Mouse (Mus musculus) heart, postnatal 10 days (tissue): Measurements from ENCODE around the gene Cdh4. TPM values are rescaled to one million over a fixed set of nuclear protein-coding genes. Genes with fewer than 3 reads are reported as not detected.

ENCODE experiments used
- DNase-seq, 2 experiments: peaks; one replicate each; pipeline ENCODE4 v3.0.0; 2021
- intact Hi-C: fragments of 180-260 bp; cut with DNase I; formaldehyde crosslinking; loops from one replicate; pipeline ENCODE4 v1.15.1; 2025
- total RNA-seq, 2 experiments: library from RNA; stranded (reverse); gene quantifications; 2 replicates each; pipeline ENCODE4 v1.2.3; 2021

Gene Cdh4
- total RNA-seq, 2 experiments from 2014 or later = 0.99 to 1.7 TPM

GRCm38 (mm10) chr2:179459606-179460005, 17.4 kb downstream of the Cdh4 start:
- intact Hi-C loops = no loop called here

DNA sequence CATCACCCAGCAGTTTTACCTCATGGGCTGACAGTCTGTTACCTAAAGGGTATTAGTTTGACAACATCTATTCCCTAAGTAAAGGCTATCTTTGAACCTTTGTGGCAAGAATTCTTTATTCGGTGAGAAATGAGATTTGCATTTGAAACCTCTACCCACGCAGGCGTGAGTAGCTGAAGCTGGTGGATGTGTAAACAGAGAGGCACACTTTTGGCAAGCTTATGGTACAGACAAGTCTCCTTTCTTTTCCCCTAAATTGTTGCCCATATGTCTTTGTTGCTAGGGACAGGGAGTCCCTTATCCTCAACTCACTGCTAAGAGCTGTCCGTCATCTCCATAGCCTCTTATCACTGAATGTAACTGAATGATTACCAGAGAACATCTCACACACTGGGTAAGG, 21.3 kb downstream of the Cdh4 start:
- intact Hi-C loops = no loop called here
- no peak for DNase-seq

More at GRCm38 (mm10) chr2:179459606-179460005, 17.4 kb downstream of the Cdh4 start:
- no peak for DNase-seq

DNA sequence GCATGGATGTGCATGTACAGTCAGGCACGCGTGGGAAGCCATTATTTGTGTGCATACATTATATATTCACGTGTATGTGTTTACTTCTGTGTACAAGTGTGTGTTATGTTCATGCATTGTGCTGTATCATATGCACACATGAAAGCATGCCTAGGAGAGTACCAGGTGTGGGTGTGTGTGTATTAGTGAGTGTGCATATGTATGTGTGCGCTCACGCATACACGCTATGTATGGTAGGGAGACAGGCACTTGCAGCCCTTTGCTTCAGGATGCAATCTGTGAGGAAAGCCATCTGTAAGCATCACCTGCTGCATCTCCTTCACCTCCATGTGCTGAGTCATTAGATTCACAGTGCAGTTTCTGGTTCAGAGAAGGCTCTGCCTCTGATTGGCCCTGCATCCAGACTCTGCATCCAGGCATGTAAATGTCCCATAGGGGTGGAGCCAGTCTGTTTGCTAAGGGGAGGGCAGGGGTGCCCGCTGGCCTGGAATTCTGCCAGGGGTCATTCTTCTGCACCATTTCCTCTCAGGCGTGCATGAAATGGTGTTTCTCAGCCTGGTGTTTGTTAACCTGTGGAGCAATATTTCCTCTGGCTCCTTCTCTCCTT, 25.7 kb downstream of the Cdh4 start:
- DNase-seq = no peak
- intact Hi-C loops = no loop called here

DNA sequence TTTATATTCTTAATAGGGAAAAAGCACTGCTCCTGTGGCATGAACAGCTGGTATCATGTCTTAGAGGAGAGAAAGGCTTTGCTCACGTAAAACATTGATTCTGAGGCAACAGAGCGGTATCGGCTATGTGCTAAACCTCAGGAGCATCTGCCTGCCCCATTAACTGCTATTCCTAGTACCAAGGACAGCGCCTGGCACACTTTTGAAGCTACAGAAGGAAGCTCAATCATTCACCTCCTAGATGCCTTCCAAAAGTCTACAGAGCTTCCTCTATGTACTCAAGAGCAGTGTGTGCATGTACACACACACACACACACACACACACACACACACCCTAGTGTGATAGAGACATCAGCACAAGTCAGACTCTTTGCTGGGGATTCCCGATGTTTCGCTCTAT, 34.4 kb downstream of the Cdh4 start:
- no peak for DNase-seq
- intact Hi-C loops = no loop called here

- intact Hi-C loops = no loop called here
- no peak for DNase-seq
Measured at GRCm38 (mm10) chr2:179480800-179481200, 38.6 kb downstream of the Cdh4 start.

DNA sequence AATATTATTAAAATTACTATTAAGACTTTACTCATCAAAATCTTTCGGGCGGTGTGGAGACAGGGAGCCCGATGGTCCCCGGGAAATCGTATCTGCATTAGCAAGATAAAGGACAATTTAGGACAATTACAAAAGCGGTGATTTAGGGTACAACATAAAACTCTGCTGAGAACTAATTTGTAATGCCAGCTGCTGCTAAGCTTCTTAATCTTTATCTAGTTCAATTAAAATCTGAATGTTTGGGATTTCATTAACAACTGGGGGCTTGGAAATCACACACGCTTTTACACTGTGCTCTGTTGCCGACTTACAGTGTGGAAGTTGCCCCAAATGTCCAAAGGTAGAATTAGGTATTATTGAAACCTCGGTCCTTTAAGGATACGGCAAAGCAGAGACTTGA, 39.1 kb downstream of the Cdh4 start:
- no peak for DNase-seq
- intact Hi-C loops = no loop called here

DNA sequence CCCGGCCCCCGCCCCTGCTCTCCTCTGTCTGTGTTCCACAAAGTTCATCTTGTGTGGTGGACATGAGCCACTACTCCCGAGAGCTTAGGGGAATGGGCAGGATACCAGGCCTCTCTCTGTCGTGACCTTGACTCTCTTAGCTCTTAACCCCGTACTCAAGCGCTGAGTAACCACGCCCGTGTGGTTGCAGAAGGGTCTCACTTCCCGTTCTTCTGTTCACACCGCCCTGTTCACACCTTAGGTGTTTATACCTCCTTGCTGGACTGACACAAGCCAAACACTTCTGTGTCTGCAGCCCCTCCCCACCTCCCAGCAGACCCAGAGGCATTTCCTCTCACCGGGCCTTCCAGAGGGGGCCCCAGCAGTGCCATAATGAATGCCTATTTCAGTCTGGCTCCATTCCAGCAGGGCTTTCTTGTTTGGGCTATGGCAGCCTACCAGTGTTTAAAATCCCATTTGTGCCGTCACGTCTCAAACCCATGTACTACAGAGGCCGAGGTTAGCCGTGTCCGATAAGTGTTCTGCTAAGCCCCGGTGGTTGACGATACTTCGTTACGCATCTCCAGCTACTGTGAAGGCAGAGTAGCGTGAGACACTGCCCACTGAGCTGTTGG, 46.4 kb downstream of the Cdh4 start:
- DNase-seq = no peak
- intact Hi-C loops = no loop called here

- no peak for DNase-seq
- intact Hi-C loops = no loop called here
Measured at GRCm38 (mm10) chr2:179491891-179492290, 49.7 kb downstream of the Cdh4 start.

- no peak for DNase-seq
Measured at GRCm38 (mm10) chr2:179494276-179494675, 52.0 kb downstream of the Cdh4 start.

GRCm38 (mm10) chr2:179510439-179510838, 68.2 kb downstream of the Cdh4 start:
- no peak for DNase-seq
- intact Hi-C loops = no loop called here

More at GRCm38 (mm10) chr2:179494276-179494675, 52.0 kb downstream of the Cdh4 start:
- intact Hi-C loops = no loop called here

GRCm38 (mm10) chr2:179516559-179516958, 74.3 kb downstream of the Cdh4 start:
- DNase-seq = no peak
- intact Hi-C loops = no loop called here

- intact Hi-C loops = no loop called here
- DNase-seq = no peak
Measured at GRCm38 (mm10) chr2:179518456-179519032, 76.3 kb downstream of the Cdh4 start.

GRCm38 (mm10) chr2:179519161-179519560, 76.9 kb downstream of the Cdh4 start:
- intact Hi-C loops = no loop called here
- no peak for DNase-seq

DNA sequence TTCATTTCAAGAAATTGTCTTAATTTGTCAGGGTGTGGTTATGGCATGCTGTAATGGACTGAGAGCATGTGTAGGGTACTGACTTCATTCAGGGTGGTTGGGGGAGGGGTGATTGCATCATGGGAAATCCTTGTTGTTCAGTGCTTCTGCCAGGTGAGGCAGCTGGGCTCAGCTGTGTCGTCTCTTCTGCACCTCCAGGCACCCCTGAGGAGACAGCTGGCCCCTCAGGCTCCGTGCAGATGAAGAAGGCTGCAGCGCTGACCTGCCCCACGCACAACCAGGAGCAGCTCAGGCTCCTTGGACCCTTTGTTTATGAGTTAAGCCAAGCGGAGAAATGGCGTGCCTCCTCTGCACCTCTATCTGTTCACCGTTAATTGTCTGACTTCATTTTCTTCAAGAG, 77.7 kb downstream of the Cdh4 start:
- DNase-seq = peak in 1 of 2 experiments; percentile 3
- intact Hi-C loops = no loop called here

- intact Hi-C loops = no loop called here
- DNase-seq = no peak
Measured at GRCm38 (mm10) chr2:179520941-179521340, 78.7 kb downstream of the Cdh4 start.

GRCm38 (mm10) chr2:179521444-179521843, 79.2 kb downstream of the Cdh4 start:
- intact Hi-C loops = no loop called here
- DNase-seq = no peak

- intact Hi-C loops = no loop called here
- no peak for DNase-seq
Measured at GRCm38 (mm10) chr2:179522141-179522540, 79.9 kb downstream of the Cdh4 start.

DNA sequence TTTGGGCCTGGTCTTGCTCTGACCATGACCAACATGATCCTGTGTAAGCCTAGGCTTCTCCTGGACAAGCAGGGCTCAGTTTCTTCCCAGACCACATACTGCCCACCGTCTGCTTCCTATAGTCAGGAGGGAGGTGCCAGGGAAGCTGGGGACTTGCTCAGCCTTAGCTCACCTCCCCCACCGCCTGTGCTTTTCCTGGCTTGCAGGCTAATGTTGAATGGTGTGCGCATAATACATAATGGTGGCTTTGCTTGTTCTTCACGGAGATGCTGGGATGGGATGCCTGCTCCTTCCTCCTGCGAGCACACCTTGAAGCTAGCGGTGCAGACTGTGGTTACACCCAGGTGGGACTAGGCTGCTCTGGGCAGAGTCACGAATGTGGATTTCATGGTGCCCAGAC, 84.7 kb downstream of the Cdh4 start:
- intact Hi-C loops = no loop called here
- DNase-seq = no peak

- intact Hi-C loops = no loop called here
Measured at GRCm38 (mm10) chr2:179530436-179531040, 88.3 kb downstream of the Cdh4 start.

DNA sequence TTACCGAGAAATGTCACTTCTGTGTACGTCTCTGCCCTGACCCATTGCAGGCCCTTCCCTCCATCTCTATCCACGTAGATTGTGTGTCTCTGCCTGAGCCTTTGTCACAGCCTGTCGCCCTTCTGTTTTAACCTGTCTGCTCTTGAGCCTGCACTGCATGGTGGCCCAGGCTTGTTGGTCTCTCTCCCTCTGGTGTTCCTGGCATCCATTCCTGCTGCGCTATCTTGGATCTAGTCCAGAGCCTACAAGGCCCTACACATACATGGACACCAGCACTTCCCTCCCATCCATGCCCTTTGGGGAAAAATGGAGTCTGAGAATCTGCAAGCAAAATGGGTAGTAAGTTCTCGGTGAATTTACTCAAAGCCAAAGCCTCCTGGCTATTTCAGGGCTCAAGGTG, 91.0 kb downstream of the Cdh4 start:
- intact Hi-C loops = no loop called here
- no peak for DNase-seq

More at GRCm38 (mm10) chr2:179530436-179531040, 88.3 kb downstream of the Cdh4 start:
- no peak for DNase-seq

GRCm38 (mm10) chr2:179533881-179534280, 91.7 kb downstream of the Cdh4 start:
- intact Hi-C loops = no loop called here
- no peak for DNase-seq

DNA sequence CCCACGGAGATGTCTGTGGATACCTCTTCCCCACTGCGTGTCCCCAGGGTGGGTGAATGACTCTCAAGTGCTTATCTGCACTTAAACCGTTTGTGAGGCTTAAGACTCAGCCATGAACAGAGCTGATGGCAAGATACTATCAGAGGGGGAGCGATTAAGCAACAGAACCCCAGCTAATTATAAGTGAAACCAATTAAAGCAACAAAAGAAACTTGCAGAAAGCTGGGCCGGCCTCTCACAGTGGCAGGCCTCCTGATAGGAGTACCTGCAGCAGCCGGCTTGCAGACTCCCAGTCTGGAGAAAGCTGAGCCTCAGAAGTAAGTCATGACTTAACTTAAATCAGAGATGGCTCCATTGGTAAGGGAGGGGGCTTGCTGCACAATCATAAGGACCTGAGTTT, 93.0 kb downstream of the Cdh4 start:
- intact Hi-C loops = no loop called here
- no peak for DNase-seq
